Comparison of ENCODE assay signal across 17 mouse cellular contexts in genomic region chr4:63654381-63654780, GRCm38 (mm10). TPM values are rescaled to one million over a fixed set of nuclear protein-coding genes. Genes with fewer than 3 reads are reported as not detected.
DNase-seq lines count a peak whose midpoint lies in the region; ATAC-seq and TF ChIP-seq lines count a peak whose summit lies in the region.
"Had no signal": no experiment of that assay in that cellular context is flagged by ENCODE, and none has a peak within 500 bp of the region (broad histone marks: within the 10 kb centered on the region; RNA-seq: fewer than 3 reads in every experiment).

No protein-coding gene starts in this region.

- no peak overlapping the region for H3K27ac ChIP-seq in kidney, embryonic 14.5 days (ENCODE audit: low read depth, low read length)
- no peak overlapping the region for H3K27ac ChIP-seq in intestine, postnatal 0 days (ENCODE audit: low read depth, low read length)
- H3K27ac ChIP-seq in small intestine, adult 2 months (ENCODE audit: insufficient read depth, low read depth, low read length): no peak overlapping the region
- H3K27ac ChIP-seq: hindbrain, embryonic 14.5 days; limb, embryonic 15.5 days; midbrain, embryonic 12.5 days had no signal

- peak; percentile 9 for DNase-seq in kidney, adult 11 months
- DNase-seq in testis, postnatal 10 days (ENCODE audit: low spot score): peak; percentile 48
- DNase-seq in testis, postnatal 14 days (ENCODE audit: low spot score): no peak
- DNase-seq in frontal cortex, postnatal 10 days (ENCODE audit: low spot score in 2 of 2): no peak
- DNase-seq in right cerebral cortex, postnatal 25 days: no peak
- DNase-seq: cerebellum, adult 9-10 months; layer of hippocampus, postnatal 36 days; right cerebral cortex, postnatal 4 days had no signal

- no peak for ATAC-seq in kidney, embryonic 14.5 days (ENCODE audit: low FRiP score, low TSS enrichment)
- no peak for ATAC-seq in intestine, postnatal 0 days

- no peaks in the 10 kb centered on the region for H3K27me3 ChIP-seq in kidney, embryonic 14.5 days (ENCODE audit: control insufficient read depth, insufficient read depth, low read length)
- H3K27me3 ChIP-seq in intestine, postnatal 0 days (replicated peaks; ENCODE audit: control insufficient read depth, insufficient read depth, low read length): no peaks in the 10 kb centered on the region
- H3K27me3 ChIP-seq in small intestine, adult 2 months (ENCODE audit: control insufficient read depth, insufficient read depth, low read length): no peaks in the 10 kb centered on the region
- H3K27me3 ChIP-seq: limb, embryonic 15.5 days; midbrain, embryonic 12.5 days had no signal

- H3K4me1 ChIP-seq in kidney, embryonic 14.5 days (ENCODE audit: control insufficient read depth, insufficient read depth, low read length): no peaks in the 10 kb centered on the region
- no peaks in the 10 kb centered on the region for H3K4me1 ChIP-seq in intestine, postnatal 0 days (replicated peaks; ENCODE audit: control insufficient read depth, insufficient read depth, low read length)
- 0 out of 2 replicates have a peak, but pooled peaks cover 2% of the 10 kb centered on the region for H3K4me1 ChIP-seq in small intestine, adult 2 months (ENCODE audit: control insufficient read depth, insufficient read depth, insufficient read length, low read length)
- H3K4me1 ChIP-seq: limb, embryonic 15.5 days; midbrain, embryonic 12.5 days had no signal

- no peaks in the 10 kb centered on the region for H3K36me3 ChIP-seq in kidney, embryonic 14.5 days (ENCODE audit: control insufficient read depth, insufficient read depth, low read length)
- no peaks in the 10 kb centered on the region for H3K36me3 ChIP-seq in intestine, postnatal 0 days (ENCODE audit: control insufficient read depth, insufficient read depth)
- H3K36me3 ChIP-seq in small intestine, adult 2 months (ENCODE audit: control insufficient read depth, insufficient read depth, low read length): no peaks in the 10 kb centered on the region
- H3K36me3 ChIP-seq: limb, embryonic 15.5 days; midbrain, embryonic 12.5 days had no signal

- H3K4me2 ChIP-seq in kidney, embryonic 14.5 days (replicated peaks; ENCODE audit: low read depth, low read length): no peak overlapping the region
- no peak overlapping the region for H3K4me2 ChIP-seq in intestine, postnatal 0 days (replicated peaks; ENCODE audit: low read depth)
- H3K4me2 ChIP-seq: heart, embryonic 11.5 days; hindbrain, embryonic 14.5 days; limb, embryonic 15.5 days; midbrain, embryonic 12.5 days had no signal

- no peak overlapping the region for H3K4me3 ChIP-seq in kidney, embryonic 14.5 days (ENCODE audit: low read length)
- no peak overlapping the region for H3K4me3 ChIP-seq in intestine, postnatal 0 days (ENCODE audit: low read depth, low read length)
- no peak overlapping the region for H3K4me3 ChIP-seq in small intestine, adult 2 months (ENCODE audit: low read depth, low read length)
- H3K4me3 ChIP-seq: limb, embryonic 15.5 days; midbrain, embryonic 12.5 days had no signal

- TF ChIP-seq POLR2A in small intestine, adult 2 months (IDR thresholded peaks at IDR 0.05; ENCODE audit: low read depth, low read length): no peak

- H3K9me3 ChIP-seq in kidney, embryonic 14.5 days (ENCODE audit: control insufficient read depth, low read length): no peaks in the 10 kb centered on the region
- H3K9me3 ChIP-seq in intestine, postnatal 0 days (ENCODE audit: control insufficient read depth): no peaks in the 10 kb centered on the region
- H3K9me3 ChIP-seq: limb, embryonic 15.5 days; midbrain, embryonic 12.5 days had no signal

- H3K9ac ChIP-seq in kidney, embryonic 14.5 days (ENCODE audit: low read depth, low read length): no peak overlapping the region
- H3K9ac ChIP-seq in intestine, postnatal 0 days (ENCODE audit: low read depth, low read length): no peak overlapping the region
- H3K9ac ChIP-seq: hindbrain, embryonic 14.5 days; limb, embryonic 15.5 days; midbrain, embryonic 12.5 days had no signal

- TF ChIP-seq CTCF in intestine, postnatal 0 days (IDR thresholded peaks at IDR 0.05; ENCODE audit: low read depth): peak; percentile 74
- TF ChIP-seq CTCF in small intestine, adult 2 months (IDR thresholded peaks at IDR 0.05; ENCODE audit: extremely low read depth, insufficient read length, insufficient replicate concordance, low read depth, low read length): peak; percentile 56; the same call in 1 of the 2 replicates

- 60% methylated on average over 1 of the region's 1 CpGs for WGBS in kidney, embryonic 14.5 days
- 82% methylated on average over 1 of the region's 1 CpGs for WGBS in intestine, postnatal 0 days
- 83% methylated on average over 1 of the region's 1 CpGs for WGBS in small intestine, adult 2 months

RNA-seq across cellular contexts. Expression of gene Gm11214, which starts 8.8 kb away (rescaled TPM):
- not detected in 2 replicates for polyA plus RNA-seq in kidney, embryonic 14.5 days (2014; fragmentation: Nextera tagmentation; extraction: Ambion mirVana)
- polyA plus RNA-seq in intestine, postnatal 0 days (2015; fragmentation: Nextera tagmentation; extraction: Ambion mirVana): not detected in 2 replicates
- not detected in 2 replicates for polyA plus RNA-seq in small intestine, adult 2 months (2012; rRNA removed)
- polyA plus RNA-seq: embryonic facial prominence, embryonic 14.5 days; heart, embryonic 11.5 days; hindbrain, embryonic 14.5 days; limb, embryonic 15.5 days; midbrain, embryonic 12.5 days; neural tube, embryonic 14.5 days had no signal

RNA-seq across cellular contexts. Expression of gene Tex48, which starts 32.2 kb away (rescaled TPM):
- not detected in 2 replicates for polyA plus RNA-seq in kidney, embryonic 14.5 days (2014; fragmentation: Nextera tagmentation; extraction: Ambion mirVana)
- not detected in 2 replicates for polyA plus RNA-seq in intestine, postnatal 0 days (2015; fragmentation: Nextera tagmentation; extraction: Ambion mirVana)
- polyA plus RNA-seq in small intestine, adult 2 months (2012; rRNA removed): not detected in 2 replicates
- polyA plus RNA-seq: embryonic facial prominence, embryonic 14.5 days; heart, embryonic 11.5 days; hindbrain, embryonic 14.5 days; limb, embryonic 15.5 days; midbrain, embryonic 12.5 days; neural tube, embryonic 14.5 days had no signal

RNA-seq across cellular contexts. Expression of gene Gm11213, which starts 49.3 kb away (rescaled TPM):
- polyA plus RNA-seq in kidney, embryonic 14.5 days (2014; fragmentation: Nextera tagmentation; extraction: Ambion mirVana): not detected in 2 replicates
- not detected in 2 replicates for polyA plus RNA-seq in intestine, postnatal 0 days (2015; fragmentation: Nextera tagmentation; extraction: Ambion mirVana)
- polyA plus RNA-seq in small intestine, adult 2 months (2012; rRNA removed): not detected in 2 replicates
- polyA plus RNA-seq: embryonic facial prominence, embryonic 14.5 days; heart, embryonic 11.5 days; hindbrain, embryonic 14.5 days; limb, embryonic 15.5 days; midbrain, embryonic 12.5 days; neural tube, embryonic 14.5 days had no signal

Comparison
In these comparisons a context has a peak if more than half of its experiments do, and no peak if none do; other contexts are left out.
1. DNase-seq: peak in kidney, adult 11 months (single experiment) and testis, postnatal 10 days (single experiment); none in testis, postnatal 14 days (single experiment), frontal cortex, postnatal 10 days (0 of 2) and right cerebral cortex, postnatal 25 days (single experiment).